Mouse (Mus musculus) layer of hippocampus, postnatal 25 days (tissue): ENCODE measurements around the gene Gga1. TPM values are rescaled to one million over a fixed set of nuclear protein-coding genes. Genes with fewer than 3 reads are reported as not detected.
A peak's percentile ranks its signal among the peaks of the same experiment; 100 is the strongest.

Experiments
- DNase-seq, 2 experiments: peaks; one replicate each; pipeline ENCODE4 v3.0.0; 2022; ENCODE audit warnings: mixed read lengths in 2 of 2, low spot score in 1 of 2; ENCODE audit errors: extremely low spot score in 1 of 2
- total RNA-seq, 2 experiments: library from RNA; stranded (reverse); gene quantifications; 2 replicates each; pipeline ENCODE4 v1.2.3; 2021

The Gga1 gene
- total RNA-seq, 2 experiments from 2014 or later: 57.1 to 59.0 TPM

- no peak for DNase-seq
Observed at GRCm38 (mm10) chr15:78908399-78908798, 31.4 kb downstream of the Gga1 start.

- DNase-seq: no peak
Observed at GRCm38 (mm10) chr15:78908982-78909381, 32.0 kb downstream of the Gga1 start.

GRCm38 (mm10) chr15:78912040-78912439 lies 35.0 kb downstream of the Gga1 start:
- peak in 1 of 2 experiments; percentile 40 for DNase-seq

GRCm38 (mm10) chr15:78913632-78914090 lies 36.7 kb downstream of the Gga1 start, which contains the start of gene Pdxp:
Gene Pdxp (plus strand): TSS chr15:78913919.
- DNase-seq: peak; percentile 85 to 88

GRCm38 (mm10) chr15:78914091-78914822 lies 37.3 kb downstream of the Gga1 start:
- peak in 1 of 2 experiments; percentile 38 for DNase-seq

GRCm38 (mm10) chr15:78914823-78915659 lies 38.1 kb downstream of the Gga1 start:
- DNase-seq: no peak

GRCm38 (mm10) chr15:78915660-78916017 lies 38.6 kb downstream of the Gga1 start:
- DNase-seq: peak in 1 of 2 experiments; percentile 57

GRCm38 (mm10) chr15:78916052-78916826 lies 39.2 kb downstream of the Gga1 start:
- DNase-seq: peak in 1 of 2 experiments; percentile 45

GRCm38 (mm10) chr15:78918126-78918525 lies 41.1 kb downstream of the Gga1 start:
- no peak for DNase-seq

GRCm38 (mm10) chr15:78919914-78920313 lies 42.9 kb downstream of the Gga1 start:
- no peak for DNase-seq

GRCm38 (mm10) chr15:78922700-78923099 lies 45.7 kb downstream of the Gga1 start:
- no peak for DNase-seq

GRCm38 (mm10) chr15:78923585-78923984 lies 46.6 kb downstream of the Gga1 start:
- no peak for DNase-seq

- no peak for DNase-seq
Observed at GRCm38 (mm10) chr15:78925129-78925528, 48.1 kb downstream of the Gga1 start.

- peak in 1 of 2 experiments; percentile 35 for DNase-seq
Observed at GRCm38 (mm10) chr15:78926021-78926919, 49.3 kb downstream of the Gga1 start, which contains the start of gene Lgals1. Gene Lgals1 (plus strand): TSS chr15:78926725.

- no peak for DNase-seq
Observed at GRCm38 (mm10) chr15:78927021-78927787, 50.2 kb downstream of the Gga1 start.

GRCm38 (mm10) chr15:78927788-78928457 lies 50.9 kb downstream of the Gga1 start:
- DNase-seq: no peak

- DNase-seq: no peak
Observed at GRCm38 (mm10) chr15:78928539-78928938, 51.5 kb downstream of the Gga1 start.

- no peak for DNase-seq
Observed at GRCm38 (mm10) chr15:78930192-78930706, 53.3 kb downstream of the Gga1 start.
